Mouse (Mus musculus) myocyte (in vitro differentiated cells): ENCODE data around the gene R3hcc1l.

Source experiments
- CEBPB ChIP-seq: IDR thresholded peaks from 2 replicates; pipeline ENCODE4 v1.6.1; 2011; ENCODE audit warnings: mild to moderate bottlenecking, moderate library complexity; ENCODE audit not compliant: poor library complexity, insufficient read depth, severe bottlenecking
- E2F4 ChIP-seq: IDR thresholded peaks from one replicate; pipeline ENCODE4 v1.6.1; 2011; ENCODE audit warnings: mild to moderate bottlenecking, control low read depth, moderate library complexity; ENCODE audit not compliant: insufficient read depth
- MAX ChIP-seq: IDR thresholded peaks from one replicate; pipeline ENCODE4 v1.6.1; 2011; ENCODE audit warnings: low read depth, mild to moderate bottlenecking, control low read depth
- MYOD1 ChIP-seq, 3 experiments: IDR thresholded peaks; one replicate each; pipeline ENCODE4 v1.6.1; 2011; ENCODE audit warnings: control low read depth in 2 of 3, low read depth in 2 of 3, mild to moderate bottlenecking in 2 of 3, moderate library complexity in 1 of 3; ENCODE audit not compliant: insufficient read length in 2 of 3, control insufficient read depth in 1 of 3
- POLR2A ChIP-seq: IDR thresholded peaks from one replicate; pipeline ENCODE4 v1.6.1; 2011; ENCODE audit warnings: low read depth, mild to moderate bottlenecking, control low read depth, moderate library complexity; ENCODE audit not compliant: insufficient read length
- POLR2AphosphoS2 ChIP-seq: IDR thresholded peaks from one replicate; pipeline ENCODE4 v1.6.1; 2011; ENCODE audit warnings: low read depth, control low read depth; ENCODE audit not compliant: insufficient read length
- REST ChIP-seq: IDR thresholded peaks from one replicate; pipeline ENCODE4 v1.6.1; 2011; ENCODE audit warnings: mild to moderate bottlenecking, control low read depth, moderate library complexity; ENCODE audit not compliant: insufficient read depth, insufficient read length
- TCF12 ChIP-seq: IDR thresholded peaks from one replicate; pipeline ENCODE4 v1.6.1; 2011; ENCODE audit warnings: mild to moderate bottlenecking, control low read depth; ENCODE audit not compliant: poor library complexity, insufficient read depth, severe bottlenecking

DNA sequence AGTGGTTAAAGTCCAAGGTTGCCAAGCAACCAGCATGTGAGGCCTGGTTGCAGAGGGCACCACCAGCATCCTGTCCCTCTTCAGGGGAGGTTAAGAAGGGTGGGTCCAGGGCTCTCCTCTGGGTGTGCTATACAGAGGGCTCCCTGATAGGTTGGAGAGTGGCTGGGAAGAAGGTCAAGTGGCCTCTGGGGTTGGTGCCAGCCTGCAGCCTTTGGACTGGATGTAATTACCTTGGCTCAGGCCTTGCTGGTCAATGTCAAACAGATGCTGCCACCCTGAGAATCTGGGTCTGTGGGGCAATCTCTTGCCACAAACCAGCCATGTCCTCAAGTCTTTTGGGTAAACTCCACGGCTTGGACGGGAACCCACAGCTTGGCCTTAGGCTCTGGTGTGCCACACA, 82.9 kb downstream of the R3hcc1l start:
- no peak for TF ChIP-seq CEBPB
- TF ChIP-seq POLR2AphosphoS2, result no peak
- TF ChIP-seq MAX, result no peak
- no peak for TF ChIP-seq POLR2A
- no peak for TF ChIP-seq E2F4
- TF ChIP-seq TCF12, result no peak
- TF ChIP-seq REST, result no peak
- no peak for TF ChIP-seq MYOD1 (IDR thresholded peaks at IDR 0.05; ENCODE audit: control insufficient read depth in 1 of 3, insufficient read length in 2 of 3, low read depth in 2 of 3)
